Mouse (Mus musculus) intestine, postnatal 0 days (tissue): ENCODE data around the gene Ell2. TPM values are rescaled to one million over a fixed set of nuclear protein-coding genes. Genes with fewer than 3 reads are reported as not detected.

Experiments used
- ATAC-seq: fragments of 200-750 bp; cut with Nextera tagmentation; 2 replicates; pipeline ENCODE4 v1.8.0; 2017; ENCODE audit warnings: mild to moderate bottlenecking, moderate TSS enrichment, moderate library complexity
- H3K27ac ChIP-seq: fragments of 300-500 bp; sonication (generic); 2 replicates; pipeline ENCODE4 v1.5.1; 2014; ENCODE audit warnings: mild to moderate bottlenecking, low read depth, low read length, moderate library complexity
- H3K27me3 ChIP-seq: fragments of 300-500 bp; sonication (generic); replicated peaks from 2 replicates; pipeline ENCODE4 v1.6.1; 2014; ENCODE audit warnings: low read length, mixed read lengths; ENCODE audit not compliant: control insufficient read depth, insufficient read depth
- H3K36me3 ChIP-seq: fragments of 300-500 bp; sonication (generic); 2 replicates; pipeline ENCODE4 v1.6.1; 2014; ENCODE audit warnings: mild to moderate bottlenecking, moderate library complexity; ENCODE audit not compliant: control insufficient read depth, insufficient read depth
- H3K4me1 ChIP-seq: fragments of 300-500 bp; sonication (generic); replicated peaks from 2 replicates; pipeline ENCODE4 v1.6.1; 2014; ENCODE audit warnings: antibody characterized with exemption, low read length, mixed read lengths; ENCODE audit not compliant: control insufficient read depth, insufficient read depth
- H3K4me2 ChIP-seq: fragments of 300-500 bp; sonication (generic); replicated peaks from 2 replicates; pipeline ENCODE4 v1.6.1; 2014; ENCODE audit warnings: low read depth, mild to moderate bottlenecking, moderate library complexity
- H3K4me3 ChIP-seq: fragments of 300-500 bp; sonication (generic); 2 replicates; pipeline ENCODE4 v1.5.1; 2014; ENCODE audit warnings: low read depth, low read length
- H3K9ac ChIP-seq: fragments of 300-500 bp; sonication (generic); 2 replicates; pipeline ENCODE4 v1.6.1; 2014; ENCODE audit warnings: mild to moderate bottlenecking, low read depth, low read length
- H3K9me3 ChIP-seq: fragments of 300-500 bp; sonication (generic); 2 replicates; pipeline ENCODE4 v1.6.1; 2016; ENCODE audit warnings: mixed run types; ENCODE audit not compliant: control insufficient read depth
- CTCF ChIP-seq: sonication (generic); IDR thresholded peaks from 2 replicates; pipeline ENCODE4 v1.5.1; 2016; ENCODE audit warnings: low read depth, mild to moderate bottlenecking, control low read depth, antibody characterized with exemption, moderate library complexity
- WGBS: fragments of 180-500 bp; shearing (Covaris S2); extraction: QIAGEN DNeasy Blood & Tissue Kit; methylation state at CpG from one replicate; pipeline ENCODE4 v1.1.7; 2014; 5-methylcytosine and 5-hydroxymethylcytosine counted together
- polyA plus RNA-seq: library from polyadenylated mRNA; unstranded; fragments of >200 nt; fragmentation: Nextera tagmentation; extraction: Ambion mirVana; gene quantifications from 2 replicates; pipeline ENCODE4 v1.2.1, GENCODE M21; 2015

Ell2 gene
- polyA plus RNA-seq, 1 experiment from 2014 or later = 4.1 TPM

GRCm38 (mm10) chr13:75799421-75799820, 92.9 kb downstream of the Ell2 start:
- H3K4me3 ChIP-seq = no peak overlapping the region
- 85% methylated on average over 3 of the region's 3 CpGs for WGBS

GRCm38 (mm10) chr13:75807969-75808368, 101.4 kb downstream of the Ell2 start:
- 79% methylated on average over 1 of the region's 1 CpGs for WGBS
- no peaks in the 10 kb centered on the region for H3K4me1 ChIP-seq
- TF ChIP-seq CTCF = no peak
- no peaks in the 10 kb centered on the region for H3K36me3 ChIP-seq
- H3K27ac ChIP-seq = no peak overlapping the region
- H3K4me2 ChIP-seq = no peak overlapping the region
- no peak for ATAC-seq
- no peaks in the 10 kb centered on the region for H3K9me3 ChIP-seq
- H3K9ac ChIP-seq = no peak overlapping the region
- H3K4me3 ChIP-seq = no peak overlapping the region
- no peaks in the 10 kb centered on the region for H3K27me3 ChIP-seq

More at GRCm38 (mm10) chr13:75799421-75799820, 92.9 kb downstream of the Ell2 start:
- H3K9me3 ChIP-seq = no peaks in the 10 kb centered on the region
- H3K9ac ChIP-seq = no peak overlapping the region
- no peaks in the 10 kb centered on the region for H3K36me3 ChIP-seq
- H3K27me3 ChIP-seq = no peaks in the 10 kb centered on the region
- H3K27ac ChIP-seq = no peak overlapping the region
- no peak overlapping the region for H3K4me2 ChIP-seq
- ATAC-seq = no peak
- 0 out of 2 replicates have a peak, but pooled peaks cover 2% of the 10 kb centered on the region for H3K4me1 ChIP-seq
- TF ChIP-seq CTCF = no peak

- H3K27ac ChIP-seq = no peak overlapping the region
- H3K27me3 ChIP-seq = no peaks in the 10 kb centered on the region
- ATAC-seq = no peak
Measured at GRCm38 (mm10) chr13:75809957-75810356, 103.4 kb downstream of the Ell2 start.

GRCm38 (mm10) chr13:75817183-75817582, 110.6 kb downstream of the Ell2 start:
- H3K27me3 ChIP-seq = no peaks in the 10 kb centered on the region
- no peak overlapping the region for H3K4me2 ChIP-seq
- TF ChIP-seq CTCF = no peak
- no peaks in the 10 kb centered on the region for H3K36me3 ChIP-seq
- H3K27ac ChIP-seq = no peak overlapping the region
- 95% methylated on average over 2 of the region's 2 CpGs for WGBS
- H3K9me3 ChIP-seq = no peaks in the 10 kb centered on the region
- H3K4me3 ChIP-seq = no peak overlapping the region
- ATAC-seq = no peak
- H3K9ac ChIP-seq = no peak overlapping the region
- no peaks in the 10 kb centered on the region for H3K4me1 ChIP-seq

More at GRCm38 (mm10) chr13:75809957-75810356, 103.4 kb downstream of the Ell2 start:
- no peaks in the 10 kb centered on the region for H3K4me1 ChIP-seq
- no peaks in the 10 kb centered on the region for H3K36me3 ChIP-seq
- H3K4me2 ChIP-seq = no peak overlapping the region
- WGBS = 70% methylated on average over 1 of the region's 1 CpGs
- H3K9ac ChIP-seq = no peak overlapping the region
- no peaks in the 10 kb centered on the region for H3K9me3 ChIP-seq
- TF ChIP-seq CTCF = no peak
- H3K4me3 ChIP-seq = no peak overlapping the region

- no peak overlapping the region for H3K4me2 ChIP-seq
- TF ChIP-seq CTCF = no peak
- no peaks in the 10 kb centered on the region for H3K27me3 ChIP-seq
- H3K36me3 ChIP-seq = no peaks in the 10 kb centered on the region
- ATAC-seq = no peak
- H3K4me1 ChIP-seq = no peaks in the 10 kb centered on the region
- no peak overlapping the region for H3K4me3 ChIP-seq
- 61% methylated on average over 3 of the region's 3 CpGs for WGBS
- H3K9ac ChIP-seq = no peak overlapping the region
- no peaks in the 10 kb centered on the region for H3K9me3 ChIP-seq
- H3K27ac ChIP-seq = no peak overlapping the region
Measured at GRCm38 (mm10) chr13:75818486-75818885, 111.9 kb downstream of the Ell2 start.

- TF ChIP-seq CTCF = no peak
Measured at GRCm38 (mm10) chr13:75818945-75819706, 112.6 kb downstream of the Ell2 start.

GRCm38 (mm10) chr13:75819898-75820297, 113.3 kb downstream of the Ell2 start:
- no peak for ATAC-seq
- Histone ChIP-seq H3K4me1 (no peaks in the 10 kb centered on the region), H3K9me3 (no peaks in the 10 kb centered on the region), H3K27ac (no peak overlapping the region), H3K36me3 (no peaks in the 10 kb centered on the region), H3K4me2 (no peak overlapping the region), H3K4me3 (no peak overlapping the region), H3K27me3 (no peaks in the 10 kb centered on the region), H3K9ac (no peak overlapping the region)
- no peak for TF ChIP-seq CTCF

More at GRCm38 (mm10) chr13:75818945-75819706, 112.6 kb downstream of the Ell2 start:
- H3K36me3 ChIP-seq = no peaks in the 10 kb centered on the region
- WGBS = 86% methylated on average over 3 of the region's 3 CpGs
- H3K9me3 ChIP-seq = no peaks in the 10 kb centered on the region
- H3K27ac ChIP-seq = no peak overlapping the region
- H3K27me3 ChIP-seq = no peaks in the 10 kb centered on the region
- H3K4me2 ChIP-seq = no peak overlapping the region
- H3K9ac ChIP-seq = no peak overlapping the region
- H3K4me1 ChIP-seq = no peaks in the 10 kb centered on the region
- H3K4me3 ChIP-seq = no peak overlapping the region
- no peak for ATAC-seq

Other genes starting within 250 kb of the Ell2 start
- gene Glrx, start 133.1 kb downstream of the Ell2 start, polyA plus RNA-seq = 609 and 611 TPM in 2 replicates
- gene Rhobtb3, start 237.2 kb downstream of the Ell2 start, polyA plus RNA-seq = 10.1 and 10.6 TPM in 2 replicates